Comparison of ENCODE assay signal across 23 mouse cellular contexts in the genomic region with DNA sequence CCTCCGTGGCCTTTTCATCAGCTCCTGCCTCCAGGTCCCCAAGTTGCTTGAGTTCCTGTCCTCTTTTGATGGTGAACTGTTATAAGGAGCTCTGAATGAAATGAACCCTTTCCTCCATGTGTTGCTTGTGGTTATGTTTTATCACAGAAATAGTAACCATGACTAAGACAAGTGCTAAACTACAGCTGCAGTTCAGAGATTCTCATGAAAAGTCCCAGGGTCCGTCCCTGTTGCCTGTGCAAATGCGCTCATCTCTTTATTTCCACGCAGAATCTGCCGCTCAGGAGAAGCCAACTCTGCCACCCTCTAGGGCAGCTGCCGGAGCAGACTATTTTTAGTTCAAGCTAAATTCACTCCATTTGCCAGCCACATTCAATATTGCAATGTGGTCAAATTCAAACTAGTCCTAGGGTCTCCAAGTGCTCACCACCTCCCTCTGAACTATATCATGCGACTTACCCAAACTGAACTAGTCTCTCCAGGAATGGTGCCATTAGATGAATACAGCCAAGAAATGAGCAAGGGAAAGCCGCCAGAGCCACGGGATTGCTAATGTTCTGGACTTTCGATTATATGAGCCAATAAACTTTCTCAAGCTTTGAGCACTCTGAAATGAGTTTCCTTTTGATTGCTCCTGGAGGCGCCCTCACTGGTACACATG. TPM values are rescaled to one million over a fixed set of nuclear protein-coding genes. Genes with fewer than 3 reads are reported as not detected.
DNase-seq lines count a peak whose midpoint lies in the region; ATAC-seq lines count a peak whose summit lies in the region.
"Had no signal": no experiment of that assay in that cellular context is flagged by ENCODE, and none has a peak within 500 bp of the region (broad histone marks: within the 10 kb centered on the region; RNA-seq: fewer than 3 reads in every experiment).

No protein-coding gene starts in this region.

- H3K27ac ChIP-seq in midbrain, embryonic 11.5 days (ENCODE audit: low read depth, low read length) = no peak overlapping the region
- H3K27ac ChIP-seq in midbrain, embryonic 16.5 days (ENCODE audit: low read length) = no peak overlapping the region
- no peak overlapping the region for H3K27ac ChIP-seq in liver, embryonic 11.5 days (ENCODE audit: low read depth, low read length)
- H3K27ac ChIP-seq: embryonic facial prominence, embryonic 10.5 days; forebrain, embryonic 13.5 days; heart, adult 2 months; heart, embryonic 15.5 days; hindbrain, embryonic 13.5 days; hindbrain, postnatal 0 days had no signal

- no peaks in the 10 kb centered on the region for H3K9me3 ChIP-seq in midbrain, embryonic 11.5 days (ENCODE audit: control insufficient read depth, low read length)
- no peaks in the 10 kb centered on the region for H3K9me3 ChIP-seq in midbrain, embryonic 16.5 days (replicated peaks; ENCODE audit: control insufficient read depth, low read length, poor library complexity, severe bottlenecking)
- H3K9me3 ChIP-seq in liver, embryonic 11.5 days (ENCODE audit: control insufficient read depth, low read length) = no peaks in the 10 kb centered on the region
- H3K9me3 ChIP-seq: embryonic facial prominence, embryonic 10.5 days; forebrain, embryonic 13.5 days; heart, embryonic 15.5 days had no signal

- H3K4me2 ChIP-seq in midbrain, embryonic 11.5 days = no peak overlapping the region
- no peak overlapping the region for H3K4me2 ChIP-seq in midbrain, embryonic 16.5 days (ENCODE audit: low read length)
- H3K4me2 ChIP-seq in liver, embryonic 11.5 days = no peak overlapping the region
- H3K4me2 ChIP-seq: forebrain, embryonic 13.5 days; heart, embryonic 11.5 days; heart, embryonic 15.5 days; hindbrain, embryonic 13.5 days had no signal

- no peaks in the 10 kb centered on the region for H3K27me3 ChIP-seq in midbrain, embryonic 11.5 days (ENCODE audit: control insufficient read depth, insufficient read depth, low read length)
- no peaks in the 10 kb centered on the region for H3K27me3 ChIP-seq in midbrain, embryonic 16.5 days (ENCODE audit: control insufficient read depth, insufficient read depth, low read depth, low read length)
- no peaks in the 10 kb centered on the region for H3K27me3 ChIP-seq in liver, embryonic 11.5 days (replicated peaks; ENCODE audit: control insufficient read depth, insufficient read depth, low read length)
- H3K27me3 ChIP-seq: forebrain, embryonic 13.5 days; heart, embryonic 15.5 days; hindbrain, embryonic 13.5 days had no signal

- H3K4me3 ChIP-seq in midbrain, embryonic 11.5 days (ENCODE audit: low read depth, low read length) = no peak overlapping the region
- H3K4me3 ChIP-seq in midbrain, embryonic 16.5 days (ENCODE audit: low read depth, low read length) = no peak overlapping the region
- no peak overlapping the region for H3K4me3 ChIP-seq in liver, embryonic 11.5 days (ENCODE audit: low read depth, low read length)
- H3K4me3 ChIP-seq: embryonic facial prominence, embryonic 10.5 days; forebrain, embryonic 13.5 days; heart, adult 2 months; heart, embryonic 15.5 days; hindbrain, embryonic 13.5 days had no signal

- H3K9ac ChIP-seq in midbrain, embryonic 11.5 days (ENCODE audit: low read length) = no peak overlapping the region
- H3K9ac ChIP-seq in midbrain, embryonic 16.5 days (ENCODE audit: low read depth, low read length) = no peak overlapping the region
- H3K9ac ChIP-seq in liver, embryonic 11.5 days (ENCODE audit: low read depth, low read length) = no peak overlapping the region
- H3K9ac ChIP-seq: forebrain, embryonic 13.5 days; forebrain, postnatal 0 days; heart, embryonic 15.5 days; hindbrain, embryonic 13.5 days had no signal

- H3K4me1 ChIP-seq in midbrain, embryonic 11.5 days (ENCODE audit: control insufficient read depth, insufficient read depth, low read length) = no peaks in the 10 kb centered on the region
- H3K4me1 ChIP-seq in midbrain, embryonic 16.5 days (ENCODE audit: control insufficient read depth, insufficient read depth, low read length) = no peaks in the 10 kb centered on the region
- no peaks in the 10 kb centered on the region for H3K4me1 ChIP-seq in liver, embryonic 11.5 days (replicated peaks; ENCODE audit: control insufficient read depth, insufficient read depth, low read length)
- H3K4me1 ChIP-seq: embryonic facial prominence, embryonic 10.5 days; forebrain, embryonic 13.5 days; heart, embryonic 15.5 days; hindbrain, embryonic 13.5 days had no signal

- 93% methylated on average over 11 of the region's 11 CpGs for WGBS in midbrain, embryonic 11.5 days
- WGBS in midbrain, embryonic 16.5 days = 94% methylated on average over 11 of the region's 11 CpGs
- WGBS in liver, embryonic 11.5 days = 89% methylated on average over 11 of the region's 11 CpGs

- peak; percentile 23 for DNase-seq in adrenal gland, postnatal 10 days
- DNase-seq in adrenal gland, adult 8-10 months = no peak
- DNase-seq in gastrocnemius, postnatal 14 days = peak; percentile 6
- no peak for DNase-seq in gastrocnemius, postnatal 4 days (ENCODE audit: low spot score in 2 of 2)
- peak; percentile 49 for DNase-seq in midbrain, embryonic 11.5 days (ENCODE audit: low spot score, missing footprints)
- DNase-seq in liver, embryonic 11.5 days (ENCODE audit: low spot score) = no peak
- DNase-seq: adrenal gland, postnatal 14 days; cerebellum, adult 2 months; forebrain, postnatal 0 days; heart, adult 2 months; heart, postnatal 14 days had no signal

- H3K36me3 ChIP-seq in midbrain, embryonic 11.5 days (ENCODE audit: control insufficient read depth, insufficient read depth, low read length) = no peaks in the 10 kb centered on the region
- no peaks in the 10 kb centered on the region for H3K36me3 ChIP-seq in midbrain, embryonic 16.5 days (ENCODE audit: control insufficient read depth, insufficient read depth, low read length)
- no peaks in the 10 kb centered on the region for H3K36me3 ChIP-seq in liver, embryonic 11.5 days (ENCODE audit: control insufficient read depth, insufficient read depth, low read length)
- H3K36me3 ChIP-seq: embryonic facial prominence, embryonic 10.5 days; heart, embryonic 15.5 days; hindbrain, embryonic 13.5 days had no signal

- no peak for ATAC-seq in midbrain, embryonic 11.5 days (ENCODE audit: low FRiP score)
- ATAC-seq in midbrain, embryonic 16.5 days = no peak
- no peak for ATAC-seq in liver, embryonic 11.5 days (replicated peaks; ENCODE audit: low FRiP score)
- ATAC-seq: forebrain, embryonic 13.5 days; forebrain, postnatal 0 days; hindbrain, postnatal 0 days had no signal

- intact Hi-C loops in gastrocnemius, postnatal 14 days (cut with DNase I; ENCODE audit: low total_unique reads) = no loop called here

RNA-seq across cellular contexts. Expression of gene A730009L09Rik, which starts 7.2 kb away (rescaled TPM):
- total RNA-seq in adrenal gland, postnatal 10 days (2021) = not detected
- not detected for total RNA-seq in adrenal gland, adult 8-10 months (2022)
- not detected for total RNA-seq in gastrocnemius, postnatal 14 days (2021)
- total RNA-seq in gastrocnemius, postnatal 4 days (2021) = not detected
- polyA plus RNA-seq in midbrain, embryonic 11.5 days (2014; fragmentation: Nextera tagmentation; extraction: Ambion mirVana) = not detected in 2 replicates
- 0.08 TPM in 1 of 2 replicates, not detected in the other for polyA plus RNA-seq in midbrain, embryonic 16.5 days (2015; fragmentation: Nextera tagmentation; extraction: Ambion mirVana)
- polyA plus RNA-seq in liver, embryonic 11.5 days (2014; fragmentation: Nextera tagmentation; extraction: Ambion mirVana) = not detected in 2 replicates
- total RNA-seq: adrenal gland, postnatal 14 days; ES-E14; forebrain, postnatal 0 days; heart, adult 2 months; heart, postnatal 14 days; hematopoietic stem cell, adult 5-6 weeks had no signal
- polyA plus RNA-seq: embryonic facial prominence, embryonic 10.5 days; embryonic facial prominence, embryonic 14.5 days; forebrain, embryonic 13.5 days; gonadal fat pad, adult 2 months; heart, adult 2 months; heart, embryonic 11.5 days; heart, embryonic 15.5 days; hindbrain, embryonic 13.5 days; intestine, embryonic 14.5 days had no signal

Comparison
In these comparisons a context has a peak if more than half of its experiments do, and no peak if none do; other contexts are left out.
1. DNase-seq: peak in adrenal gland, postnatal 10 days (single experiment), gastrocnemius, postnatal 14 days (single experiment) and midbrain, embryonic 11.5 days (single experiment); none in adrenal gland, adult 8-10 months (single experiment), gastrocnemius, postnatal 4 days (0 of 2) and liver, embryonic 11.5 days (single experiment).